Mouse (Mus musculus) spleen, adult 2 months (tissue): ENCODE measurements around the gene Dmkn. TPM values are rescaled to one million over a fixed set of nuclear protein-coding genes. Genes with fewer than 3 reads are reported as not detected.
"Not testable (repeated sequence)": the region's sequence is repeated elsewhere in the genome, so short reads cannot be mapped to it uniquely, and the experiment has no call there.

Experiments
- DNase-seq, 2 experiments: peaks; one replicate each; pipeline versions ENCODE4 v3.0.0 to v3.0.0-alpha.2; 2012 to 2021; ENCODE audit warnings: low spot score in 2 of 2, low read depth in 1 of 2
- H3K27ac ChIP-seq: fragments of 200-500 bp; 2 replicates; pipeline ENCODE4 v1.5.1; 2012; ENCODE audit warnings: low read length, inconsistent platforms; ENCODE audit not compliant: insufficient read depth
- H3K27me3 ChIP-seq: fragments of 200-500 bp; 2 replicates; pipeline ENCODE4 v1.6.1; 2012; ENCODE audit warnings: mild to moderate bottlenecking, moderate library complexity, low read length, inconsistent platforms; ENCODE audit not compliant: control insufficient read depth, insufficient read depth
- H3K36me3 ChIP-seq: fragments of 200-500 bp; 2 replicates; pipeline ENCODE4 v1.6.1; 2012; ENCODE audit warnings: mild to moderate bottlenecking, low read length, inconsistent platforms; ENCODE audit not compliant: control insufficient read depth, insufficient read depth
- H3K4me1 ChIP-seq: fragments of 200-500 bp; 2 replicates; pipeline ENCODE4 v1.6.1; 2011; ENCODE audit warnings: inconsistent platforms; ENCODE audit not compliant: control insufficient read depth, insufficient read depth, insufficient read length
- H3K4me3 ChIP-seq: fragments of 200-500 bp; 2 replicates; pipeline ENCODE4 v1.5.1; 2011; ENCODE audit warnings: mild to moderate bottlenecking, inconsistent platforms; ENCODE audit not compliant: insufficient read depth, insufficient read length; ENCODE audit errors: extremely low read depth
- CTCF ChIP-seq: fragments of 200-500 bp; IDR thresholded peaks from 2 replicates; pipeline ENCODE4 v1.5.1; 2011; ENCODE audit warnings: mild to moderate bottlenecking, inconsistent platforms; ENCODE audit not compliant: insufficient read depth, insufficient read length, insufficient replicate concordance; ENCODE audit errors: extremely low read depth
- POLR2A ChIP-seq: fragments of 200-500 bp; IDR thresholded peaks from 2 replicates; pipeline ENCODE4 v1.6.1; 2011; ENCODE audit warnings: low read depth, low read length, inconsistent platforms
- WGBS: fragments of 180-500 bp; shearing (Covaris S2); methylation state at CpG from one replicate; pipeline ENCODE4 v1.1.7; 2018; 5-methylcytosine and 5-hydroxymethylcytosine counted together
- polyA plus RNA-seq: library from polyadenylated mRNA; depleted of rRNA; stranded (reverse); fragments of >200 nt; gene quantifications from 2 replicates; pipeline ENCODE4 v1.2.3, GENCODE M21; 2012; rRNA removed

Dmkn gene
- polyA plus RNA-seq, 1 experiment: 1.1 TPM

DNA sequence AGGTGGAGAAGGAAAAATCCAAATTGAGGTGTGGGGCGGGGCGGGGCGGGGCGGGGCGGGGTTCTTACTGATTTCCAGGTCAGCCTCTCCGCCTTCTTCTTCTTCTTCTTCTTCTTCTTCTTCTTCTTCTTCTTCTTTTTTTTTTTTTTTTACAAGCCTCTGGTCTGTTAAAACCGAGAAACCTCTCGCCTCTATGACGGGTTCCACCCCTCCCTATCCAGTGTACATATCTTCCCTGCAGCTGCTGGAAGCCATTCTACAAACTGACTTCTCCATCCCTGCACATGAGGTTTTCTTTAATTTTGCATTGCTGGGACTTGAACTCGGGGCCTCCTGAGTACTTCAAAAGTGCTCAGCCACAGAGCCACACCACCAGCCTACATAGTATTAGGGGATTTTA lies 63.1 kb downstream of the Dmkn start:
- H3K36me3 ChIP-seq: no peaks in the 10 kb centered on the region
- TF ChIP-seq POLR2A: no peak
- no peak for TF ChIP-seq CTCF
- H3K27ac ChIP-seq: no peak overlapping the region
- no peaks in the 10 kb centered on the region for H3K27me3 ChIP-seq
- DNase-seq: no peak
- H3K4me3 ChIP-seq: no peak overlapping the region
- H3K4me1 ChIP-seq: peaks cover 3% of the 10 kb centered on the region; the same call in 1 of the 2 replicates
- WGBS: 85% methylated on average over 10 of the region's 10 CpGs

DNA sequence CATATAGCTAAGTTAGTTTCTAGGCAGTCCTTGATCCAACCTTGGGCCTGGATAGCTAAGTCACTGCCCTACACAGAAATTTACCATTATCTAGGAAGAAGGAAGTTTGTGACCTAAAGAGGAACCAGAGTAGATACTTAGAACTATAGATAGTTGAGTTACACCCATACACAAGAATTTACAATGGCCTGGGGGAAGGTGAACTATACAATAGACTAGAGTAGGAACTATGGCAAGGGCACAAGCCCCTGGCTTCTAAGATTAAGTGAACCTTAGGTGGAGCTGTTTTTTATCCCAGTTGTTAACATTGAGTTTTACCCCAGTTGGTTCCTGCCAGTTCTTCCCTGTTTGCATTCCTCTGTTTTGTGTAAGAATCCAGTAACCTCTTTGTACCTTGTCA lies 65.3 kb downstream of the Dmkn start:
- H3K27ac ChIP-seq, H3K36me3 ChIP-seq, DNase-seq, H3K4me1 ChIP-seq, H3K4me3 ChIP-seq, H3K27me3 ChIP-seq: not testable (repeated sequence)

DNA sequence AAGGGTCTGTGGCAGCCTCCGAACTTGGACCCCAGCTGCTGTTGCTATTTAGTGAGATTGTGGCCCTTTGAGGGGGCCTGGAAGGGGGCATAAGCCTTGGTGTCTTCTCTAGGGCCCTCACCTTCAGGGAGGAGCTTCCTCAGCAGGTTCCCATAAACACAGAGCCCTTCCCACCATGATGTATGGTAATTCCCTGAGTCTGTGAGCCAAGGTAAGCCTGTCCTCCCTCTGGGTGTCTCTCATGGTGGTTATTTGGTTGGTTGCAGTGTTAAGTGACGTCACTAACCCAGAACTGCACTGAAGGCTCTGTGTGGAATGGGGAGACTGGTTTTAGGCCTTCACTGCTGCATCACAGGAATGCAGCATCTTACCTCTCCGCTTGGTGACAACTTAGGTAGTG lies 65.9 kb downstream of the Dmkn start:
- no peak overlapping the region for H3K4me3 ChIP-seq
- H3K27me3 ChIP-seq: no peaks in the 10 kb centered on the region
- H3K36me3 ChIP-seq: no peaks in the 10 kb centered on the region
- TF ChIP-seq POLR2A: no peak
- H3K27ac ChIP-seq: peak overlapping the region; percentile 40
- DNase-seq: no peak
- WGBS: 64% methylated on average over 3 of the region's 3 CpGs
- peaks cover 3% of the 10 kb centered on the region; the same call in 1 of the 2 replicates for H3K4me1 ChIP-seq

Other genes starting within 250 kb of the Dmkn start
- gene Arhgap33, start 228.7 kb upstream of the Dmkn start, polyA plus RNA-seq: 18.4 and 26.5 TPM in 2 replicates
- 10.7 and 12.1 TPM in 2 replicates for gene Hspb6, start 211.6 kb upstream of the Dmkn start, polyA plus RNA-seq
- 8.5 and 10.8 TPM in 2 replicates for gene Proser3, start 211.5 kb upstream of the Dmkn start, polyA plus RNA-seq
- 34.9 and 36.4 TPM in 2 replicates for gene Lin37, start 203.9 kb upstream of the Dmkn start, polyA plus RNA-seq
- gene U2af1l4, start 200.5 kb upstream of the Dmkn start, polyA plus RNA-seq: 31.6 and 36.5 TPM in 2 replicates
- gene Gm49396, start 200.4 kb upstream of the Dmkn start, polyA plus RNA-seq: 3.1 and 4.4 TPM in 2 replicates
- 85.2 and 86.9 TPM in 2 replicates for gene Psenen, start 200.1 kb upstream of the Dmkn start, polyA plus RNA-seq
- 17.0 and 19.0 TPM in 2 replicates for gene Igflr1, start 198.3 kb upstream of the Dmkn start, polyA plus RNA-seq
- gene Kmt2b, start 175.0 kb upstream of the Dmkn start, polyA plus RNA-seq: 59.7 and 71.7 TPM in 2 replicates
- 10.2 and 10.3 TPM in 2 replicates for gene Zbtb32, start 164.8 kb upstream of the Dmkn start, polyA plus RNA-seq
- gene Upk1a, start 150.9 kb upstream of the Dmkn start, polyA plus RNA-seq: 0.88 and 1.2 TPM in 2 replicates
- gene Cox6b1, start 137.6 kb upstream of the Dmkn start, polyA plus RNA-seq: 116 and 120 TPM in 2 replicates
- not detected in 2 replicates for gene Etv2, start 127.9 kb upstream of the Dmkn start, polyA plus RNA-seq
- gene Rbm42, start 113.4 kb upstream of the Dmkn start, polyA plus RNA-seq: 56.5 and 74.5 TPM in 2 replicates
- gene Haus5, start 98.8 kb upstream of the Dmkn start, polyA plus RNA-seq: 13.3 and 18.5 TPM in 2 replicates
- gene Pmis2, start 92.2 kb upstream of the Dmkn start, polyA plus RNA-seq: not detected in 2 replicates
- 0.41 and 0.63 TPM in 2 replicates for gene 2200002J24Rik, start 64.8 kb upstream of the Dmkn start, polyA plus RNA-seq
- 0.90 and 1.0 TPM in 2 replicates for gene Atp4a, start 51.5 kb upstream of the Dmkn start, polyA plus RNA-seq
- 103 and 107 TPM in 2 replicates for gene Tmem147, start 34.2 kb upstream of the Dmkn start, polyA plus RNA-seq
- 0.12 TPM in 1 of 2 replicates, not detected in the other for gene Gapdhs, start 20.1 kb upstream of the Dmkn start, polyA plus RNA-seq
- gene Sbsn, start 12.3 kb upstream of the Dmkn start, polyA plus RNA-seq: 0.47 and 0.97 TPM in 2 replicates
- not detected in 2 replicates for gene Krtdap, start 24.1 kb downstream of the Dmkn start, polyA plus RNA-seq
- 19.2 and 38.6 TPM in 2 replicates for gene Ffar2, start 60.0 kb downstream of the Dmkn start, polyA plus RNA-seq
- gene Ffar3, start 92.4 kb downstream of the Dmkn start, polyA plus RNA-seq: 0.59 and 0.84 TPM in 2 replicates
- 17.0 and 20.1 TPM in 2 replicates for gene Ffar1, start 97.8 kb downstream of the Dmkn start, polyA plus RNA-seq
- gene Cd22, start 116.6 kb downstream of the Dmkn start, polyA plus RNA-seq: 269 and 316 TPM in 2 replicates
- 3.5 TPM in 2 replicates for gene Mag, start 151.1 kb downstream of the Dmkn start, polyA plus RNA-seq
- 15.6 and 18.2 TPM in 2 replicates for gene Hamp2, start 160.9 kb downstream of the Dmkn start, polyA plus RNA-seq
- 0.82 TPM in 1 of 2 replicates, not detected in the other for gene Hamp, start 180.3 kb downstream of the Dmkn start, polyA plus RNA-seq
- gene Usf2, start 193.0 kb downstream of the Dmkn start, polyA plus RNA-seq: 151 and 196 TPM in 2 replicates
- 7.5 and 9.4 TPM in 2 replicates for gene Lsr, start 209.7 kb downstream of the Dmkn start, polyA plus RNA-seq
- 0.35 and 0.63 TPM in 2 replicates for gene Fam187b, start 210.0 kb downstream of the Dmkn start, polyA plus RNA-seq